Mouse (Mus musculus): ENCODE data around the gene Mctp1. TPM values are rescaled to one million over a fixed set of nuclear protein-coding genes. Genes with fewer than 3 reads are reported as not detected.

Mctp1 gene
- polyA plus RNA-seq, 1 experiment from 2014 or later: 3.9 TPM

- no peak for TF ChIP-seq EP300 (IDR thresholded peaks at IDR 0.05)
- TF ChIP-seq CTCF (IDR thresholded peaks at IDR 0.05): no peak
- Histone ChIP-seq H3K9me3 (ENCODE audit: low read length) (no peaks in the 10 kb centered on the region), H3K4me3 (ENCODE audit: low read depth, low read length) (no peak overlapping the region), H3K4me2 (replicated peaks; ENCODE audit: low read depth, low read length) (no peak overlapping the region), H3K4me1 (ENCODE audit: insufficient read depth, low read depth, low read length) (no peaks in the 10 kb centered on the region), H3K27me3 (replicated peaks; ENCODE audit: insufficient read depth, low read length) (no peaks in the 10 kb centered on the region), H3K27ac (ENCODE audit: low read length) (no peak overlapping the region), H3K9ac (replicated peaks; ENCODE audit: low read depth) (no peak overlapping the region), H3K36me3 (ENCODE audit: insufficient read depth, low read length) (no peaks in the 10 kb centered on the region)
- WGBS: 75% methylated on average over 2 of the region's 2 CpGs
- DNase-seq (ENCODE audit: low spot score) (no peak), ATAC-seq (no peak)
Observed at GRCm38 (mm10) chr13:76689349-76689748, 305.0 kb downstream of the Mctp1 start.

GRCm38 (mm10) chr13:76690143-76690542 is 305.8 kb downstream of the Mctp1 start:
- Histone ChIP-seq H3K9me3 (ENCODE audit: low read length) (no peaks in the 10 kb centered on the region), H3K27me3 (replicated peaks; ENCODE audit: insufficient read depth, low read length) (no peaks in the 10 kb centered on the region), H3K4me1 (ENCODE audit: insufficient read depth, low read depth, low read length) (no peaks in the 10 kb centered on the region), H3K27ac (ENCODE audit: low read length) (no peak overlapping the region), H3K36me3 (ENCODE audit: insufficient read depth, low read length) (no peaks in the 10 kb centered on the region), H3K4me2 (replicated peaks; ENCODE audit: low read depth, low read length) (no peak overlapping the region), H3K4me3 (ENCODE audit: low read depth, low read length) (no peak overlapping the region), H3K9ac (replicated peaks; ENCODE audit: low read depth) (no peak overlapping the region)
- ATAC-seq (no peak), DNase-seq (ENCODE audit: low spot score) (no peak)
- TF ChIP-seq EP300 (IDR thresholded peaks at IDR 0.05): no peak
- no peak for TF ChIP-seq CTCF (IDR thresholded peaks at IDR 0.05)

- Histone ChIP-seq H3K4me1 (ENCODE audit: insufficient read depth, low read depth, low read length) (no peaks in the 10 kb centered on the region), H3K9me3 (ENCODE audit: low read length) (no peaks in the 10 kb centered on the region), H3K4me2 (replicated peaks; ENCODE audit: low read depth, low read length) (no peak overlapping the region), H3K4me3 (ENCODE audit: low read depth, low read length) (no peak overlapping the region), H3K27me3 (replicated peaks; ENCODE audit: insufficient read depth, low read length) (no peaks in the 10 kb centered on the region), H3K9ac (replicated peaks; ENCODE audit: low read depth) (no peak overlapping the region), H3K36me3 (ENCODE audit: insufficient read depth, low read length) (no peaks in the 10 kb centered on the region), H3K27ac (ENCODE audit: low read length) (no peak overlapping the region)
- DNase-seq (ENCODE audit: low spot score) (no peak), ATAC-seq (no peak)
- TF ChIP-seq EP300 (IDR thresholded peaks at IDR 0.05): no peak
- no peak for TF ChIP-seq CTCF (IDR thresholded peaks at IDR 0.05)
- 50% methylated on average over 1 of the region's 1 CpGs for WGBS
Observed at GRCm38 (mm10) chr13:76690697-76691096, 306.4 kb downstream of the Mctp1 start.

GRCm38 (mm10) chr13:76734013-76734412 is 349.7 kb downstream of the Mctp1 start:
- H3K4me3 ChIP-seq (ENCODE audit: low read depth, low read length): no peak overlapping the region
- no peaks in the 10 kb centered on the region for H3K4me1 ChIP-seq (ENCODE audit: insufficient read depth, low read depth, low read length)
- no peaks in the 10 kb centered on the region for H3K36me3 ChIP-seq (ENCODE audit: insufficient read depth, low read length)
- no peaks in the 10 kb centered on the region for H3K27me3 ChIP-seq (replicated peaks; ENCODE audit: insufficient read depth, low read length)
- ATAC-seq (no peak), DNase-seq (ENCODE audit: low spot score) (no peak)
- no peaks in the 10 kb centered on the region for H3K9me3 ChIP-seq (ENCODE audit: low read length)
- H3K9ac ChIP-seq (replicated peaks; ENCODE audit: low read depth): no peak overlapping the region
- TF ChIP-seq EP300 (IDR thresholded peaks at IDR 0.05) (no peak), CTCF (IDR thresholded peaks at IDR 0.05) (no peak)
- no peak overlapping the region for H3K4me2 ChIP-seq (replicated peaks; ENCODE audit: low read depth, low read length)
- no peak overlapping the region for H3K27ac ChIP-seq (ENCODE audit: low read length)

GRCm38 (mm10) chr13:76750663-76751429 is 366.5 kb downstream of the Mctp1 start:
- TF ChIP-seq EP300 (IDR thresholded peaks at IDR 0.05): no peak
- TF ChIP-seq CTCF (IDR thresholded peaks at IDR 0.05): no peak
- WGBS: 45% methylated on average over 4 of the region's 4 CpGs
- no peak for ATAC-seq

DNA sequence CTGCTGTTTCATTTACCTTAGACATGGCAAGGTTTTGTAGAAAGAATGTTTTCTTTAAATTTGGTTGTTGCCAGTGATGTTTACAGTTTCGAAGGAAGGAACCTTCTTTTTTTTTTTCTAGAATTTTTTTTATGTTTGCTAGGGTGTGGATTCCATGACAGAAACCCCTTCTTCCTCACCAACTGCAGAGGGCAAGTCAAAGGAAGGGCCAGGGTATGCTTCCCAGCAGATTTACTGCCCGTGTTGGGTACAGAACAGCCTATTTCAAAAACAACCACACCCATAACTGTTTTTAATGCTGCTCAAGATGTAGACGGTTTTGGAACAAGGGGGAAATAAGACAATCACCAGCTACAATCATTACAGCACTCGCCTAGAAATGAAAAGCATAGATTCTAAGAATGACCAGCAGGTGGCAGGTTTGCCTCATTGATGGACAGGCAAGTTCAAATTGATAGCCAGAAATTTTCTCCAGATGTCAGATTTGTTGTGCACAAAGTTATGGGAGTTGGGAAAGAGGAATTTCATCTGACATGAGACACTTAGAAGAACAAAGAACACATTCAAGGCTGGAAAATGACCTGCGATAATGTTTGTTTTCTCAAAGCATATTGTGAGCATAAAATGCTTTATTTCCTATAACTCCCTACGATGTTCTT is 375.6 kb downstream of the Mctp1 start:
- no peak overlapping the region for H3K27ac ChIP-seq (ENCODE audit: low read length)
- no peak overlapping the region for H3K9ac ChIP-seq (replicated peaks; ENCODE audit: low read depth)
- no peaks in the 10 kb centered on the region for H3K4me1 ChIP-seq (ENCODE audit: insufficient read depth, low read depth, low read length)
- H3K27me3 ChIP-seq (replicated peaks; ENCODE audit: insufficient read depth, low read length): no peaks in the 10 kb centered on the region
- H3K36me3 ChIP-seq (ENCODE audit: insufficient read depth, low read length): no peaks in the 10 kb centered on the region
- ATAC-seq: no peak
- H3K4me2 ChIP-seq (replicated peaks; ENCODE audit: low read depth, low read length): no peak overlapping the region
- TF ChIP-seq CTCF (IDR thresholded peaks at IDR 0.05) (peak; percentile 77), EP300 (IDR thresholded peaks at IDR 0.05) (no peak)
- 21% methylated on average over 6 of the region's 6 CpGs for WGBS
- peak; percentile 65 for DNase-seq (ENCODE audit: low spot score)
- H3K4me3 ChIP-seq (ENCODE audit: low read depth, low read length): no peak overlapping the region
- no peaks in the 10 kb centered on the region for H3K9me3 ChIP-seq (ENCODE audit: low read length)

More at GRCm38 (mm10) chr13:76750663-76751429, 366.5 kb downstream of the Mctp1 start:
- H3K27ac ChIP-seq (ENCODE audit: low read length): no peak overlapping the region
- no peaks in the 10 kb centered on the region for H3K36me3 ChIP-seq (ENCODE audit: insufficient read depth, low read length)
- no peak overlapping the region for H3K4me2 ChIP-seq (replicated peaks; ENCODE audit: low read depth, low read length)
- H3K4me1 ChIP-seq (ENCODE audit: insufficient read depth, low read depth, low read length): no peaks in the 10 kb centered on the region
- H3K27me3 ChIP-seq (replicated peaks; ENCODE audit: insufficient read depth, low read length): no peaks in the 10 kb centered on the region
- no peak for DNase-seq (ENCODE audit: low spot score)
- H3K4me3 ChIP-seq (ENCODE audit: low read depth, low read length): no peak overlapping the region
- no peak overlapping the region for H3K9ac ChIP-seq (replicated peaks; ENCODE audit: low read depth)
- no peaks in the 10 kb centered on the region for H3K9me3 ChIP-seq (ENCODE audit: low read length)

Measured in lung, postnatal 0 days (tissue).